Mouse (Mus musculus): Measurements from ENCODE around the gene Tspo. TPM values are rescaled to one million over a fixed set of nuclear protein-coding genes. Genes with fewer than 3 reads are reported as not detected.
A peak's percentile ranks its signal among the peaks of the same experiment; 100 is the strongest.

Tspo gene
- total RNA-seq, 2 experiments from 2014 or later: 5.4 to 6.1 TPM

DNA sequence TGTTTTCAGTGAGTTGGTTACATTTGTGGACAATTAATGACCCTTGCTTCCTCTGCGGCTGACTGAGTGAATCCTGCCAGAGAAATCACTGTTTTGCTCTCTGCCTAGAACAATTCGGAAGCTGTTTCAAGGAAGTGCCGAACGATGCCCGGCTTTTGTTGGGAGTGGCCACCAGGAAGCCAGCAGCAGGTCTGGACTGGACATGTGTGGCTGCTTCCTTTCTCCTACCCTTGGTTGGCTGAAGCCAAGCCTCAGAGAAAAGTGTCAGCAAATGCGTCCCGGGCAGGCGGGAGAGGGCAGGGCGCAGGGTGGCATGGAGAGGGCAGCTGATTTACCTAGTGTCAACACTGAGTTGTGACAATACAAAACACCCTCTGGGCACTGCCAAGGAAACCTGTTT lies 33.2 kb upstream of the Tspo start:
- H3K4me3 ChIP-seq: no peak overlapping the region
- H3K27ac ChIP-seq: no peak overlapping the region
- TF ChIP-seq CTCF (conservative IDR thresholded peaks at IDR 0.05): no peak
- DNase-seq (ENCODE audit: low spot score in 2 of 2): no peak

DNA sequence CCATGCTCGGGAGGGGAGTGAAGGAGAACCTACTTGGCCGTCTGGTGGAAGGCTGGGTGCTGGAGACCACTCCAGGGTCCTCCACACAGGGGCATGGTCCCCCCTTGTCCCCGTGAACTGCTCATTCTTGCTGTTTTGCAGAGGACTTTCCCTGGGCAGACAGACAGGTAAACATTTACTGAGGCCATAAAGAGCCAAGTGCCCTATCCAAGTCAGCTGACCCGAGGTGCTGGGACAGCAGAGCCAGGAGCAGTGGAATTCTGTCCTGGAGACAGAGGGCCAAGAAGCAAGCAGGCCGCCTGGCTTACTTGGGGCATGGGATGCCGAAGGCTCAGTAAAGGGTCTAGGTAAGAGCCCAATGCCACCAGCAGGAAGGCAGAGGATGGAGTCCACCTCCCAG lies 32.7 kb upstream of the Tspo start:
- Histone ChIP-seq H3K4me3 (no peak overlapping the region), H3K27ac (no peak overlapping the region)
- DNase-seq (ENCODE audit: low spot score in 2 of 2): no peak
- TF ChIP-seq CTCF (conservative IDR thresholded peaks at IDR 0.05): no peak

GRCm38 (mm10) chr15:83531961-83532469 lies 31.4 kb upstream of the Tspo start:
- peak; percentile 40 for TF ChIP-seq CTCF (conservative IDR thresholded peaks at IDR 0.05)
- H3K4me3 ChIP-seq: no peak overlapping the region
- no peak overlapping the region for H3K27ac ChIP-seq
- no peak for DNase-seq (ENCODE audit: low spot score in 2 of 2)

DNA sequence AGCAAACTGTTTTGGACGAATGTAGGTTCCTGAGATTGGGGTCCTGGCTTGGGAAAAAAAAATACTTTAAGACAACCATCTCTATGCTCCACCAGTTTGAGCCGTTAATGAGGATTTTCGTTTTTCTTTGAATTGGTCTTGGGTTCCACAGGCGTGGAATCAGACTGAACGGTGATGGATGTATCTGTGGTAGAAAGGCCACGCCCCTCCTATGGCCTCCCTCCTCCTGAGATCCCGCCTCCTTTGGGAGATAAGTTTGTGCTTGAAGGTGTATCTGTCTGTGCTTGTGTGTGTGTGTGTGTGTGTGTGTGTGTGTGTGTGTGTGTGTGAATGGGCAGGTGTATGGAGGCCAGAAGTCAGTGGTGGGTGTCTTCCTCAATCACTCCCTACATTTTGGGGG lies 30.8 kb upstream of the Tspo start:
- TF ChIP-seq CTCF (conservative IDR thresholded peaks at IDR 0.05): no peak
- H3K27ac ChIP-seq: no peak overlapping the region
- DNase-seq (ENCODE audit: low spot score in 2 of 2): no peak
- no peak overlapping the region for H3K4me3 ChIP-seq

DNA sequence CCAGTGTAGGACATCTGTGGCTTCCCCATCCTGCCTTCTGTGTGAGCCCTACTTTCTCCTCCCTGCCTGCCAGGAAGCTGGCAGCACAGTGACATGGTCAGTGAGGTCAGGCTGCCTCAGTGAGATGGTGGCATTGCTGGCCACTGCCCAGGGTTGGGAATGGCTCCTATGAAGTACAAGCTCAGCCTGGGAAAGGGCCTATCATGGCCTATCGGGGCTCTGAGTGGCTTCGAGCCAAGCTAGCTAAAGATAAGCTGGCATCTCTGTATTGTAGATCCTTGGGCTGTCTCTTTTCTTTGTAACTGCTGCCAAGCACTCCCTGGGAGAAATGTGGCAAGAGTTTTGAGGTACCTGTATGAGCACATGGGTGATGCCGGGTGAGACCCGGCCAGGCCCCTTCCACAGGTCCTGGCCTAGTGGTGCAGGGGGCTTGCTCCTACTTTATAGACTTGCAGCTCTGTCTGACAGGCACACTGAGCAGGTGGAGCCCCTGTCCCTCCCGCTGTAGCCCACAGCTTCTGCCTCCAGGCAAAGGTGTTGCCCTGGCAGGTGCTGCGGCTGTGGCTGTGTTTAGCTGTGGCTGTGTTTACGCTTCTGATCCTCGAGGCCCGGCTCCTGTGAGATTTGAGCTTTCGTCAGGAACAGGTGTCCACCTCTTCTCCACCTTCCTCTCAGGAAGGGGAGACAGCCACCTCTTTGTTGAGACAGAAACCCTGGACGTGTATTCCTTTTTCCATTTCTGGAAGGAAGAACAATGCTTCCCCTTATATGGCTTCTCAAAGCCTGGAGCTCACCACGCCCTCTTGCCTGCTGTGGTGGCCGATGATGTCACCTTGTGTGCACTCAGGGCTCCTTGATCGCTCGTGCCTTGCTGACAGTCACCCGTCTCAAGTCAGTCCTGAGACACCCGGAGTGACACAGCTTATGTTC lies 28.2 kb upstream of the Tspo start:
- no peak for DNase-seq (ENCODE audit: low spot score in 2 of 2)
- no peak for TF ChIP-seq CTCF (conservative IDR thresholded peaks at IDR 0.05)
- no peak overlapping the region for H3K27ac ChIP-seq
- H3K4me3 ChIP-seq: no peak overlapping the region

DNA sequence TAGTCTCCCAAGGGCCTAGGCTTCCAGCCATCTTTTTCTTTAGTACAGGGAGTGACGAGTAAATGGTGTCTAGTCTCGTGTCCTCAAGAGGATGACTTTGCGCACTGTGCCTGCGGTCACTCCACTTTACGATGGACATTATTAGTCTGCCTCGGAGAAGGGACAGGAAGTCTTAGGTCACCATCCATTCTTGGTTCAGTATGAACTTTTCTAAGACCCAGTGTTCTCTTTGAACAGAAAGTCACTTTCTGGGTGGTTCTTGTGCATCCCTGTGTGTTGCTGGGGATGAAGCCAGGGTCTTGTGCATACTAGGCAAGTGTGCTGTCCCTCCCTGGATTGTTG lies 27.5 kb upstream of the Tspo start:
- TF ChIP-seq CTCF (conservative IDR thresholded peaks at IDR 0.05): no peak
- no peak overlapping the region for H3K27ac ChIP-seq
- no peak for DNase-seq (ENCODE audit: low spot score in 2 of 2)
- no peak overlapping the region for H3K4me3 ChIP-seq

DNA sequence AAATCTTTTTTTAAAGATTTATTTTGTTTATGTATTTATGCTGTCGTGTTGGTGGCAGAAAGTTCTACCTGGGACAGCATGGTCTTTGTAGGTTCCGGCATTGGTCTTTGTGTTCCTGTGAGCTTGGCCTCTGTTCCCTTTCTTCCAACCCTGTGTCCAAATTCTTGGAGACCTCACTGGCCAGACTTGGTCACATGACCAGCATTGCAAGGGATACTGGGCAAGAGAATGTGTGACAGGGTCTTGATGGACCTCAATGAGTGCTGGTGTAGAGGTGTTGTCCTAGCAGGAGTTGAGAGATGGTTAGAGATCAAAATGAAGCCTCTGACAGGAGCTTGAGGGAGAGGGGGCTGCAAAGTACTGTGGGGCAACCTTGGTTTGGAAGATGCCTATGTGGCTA lies 24.5 kb upstream of the Tspo start:
- no peak for DNase-seq (ENCODE audit: low spot score in 2 of 2)

DNA sequence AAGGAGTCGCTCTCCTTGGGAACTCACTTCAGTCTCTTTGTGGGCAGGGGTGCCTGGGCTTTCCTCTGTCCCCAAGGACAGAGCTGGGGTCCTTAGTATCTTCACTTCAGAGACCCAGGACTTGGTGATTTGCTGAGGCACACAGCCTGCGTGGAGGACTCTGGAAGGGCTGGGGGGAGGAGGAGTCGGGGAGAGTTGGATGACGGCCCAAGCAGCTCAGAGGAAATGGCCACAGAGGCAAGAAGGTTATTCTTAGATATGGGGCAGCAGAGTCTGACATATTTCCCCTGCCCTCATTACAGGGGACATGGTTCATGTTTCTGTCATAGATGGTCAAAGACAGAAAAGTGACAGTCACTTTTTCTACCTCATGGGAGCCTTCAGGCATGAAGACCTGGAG lies 23.5 kb upstream of the Tspo start:
- TF ChIP-seq CTCF (conservative IDR thresholded peaks at IDR 0.05): no peak
- Histone ChIP-seq H3K4me3 (no peak overlapping the region), H3K27ac (no peak overlapping the region)
- no peak for DNase-seq (ENCODE audit: low spot score in 2 of 2)

More for the DNA sequence above, 24.5 kb upstream of the Tspo start:
- Histone ChIP-seq H3K27ac (no peak overlapping the region), H3K4me3 (no peak overlapping the region)
- TF ChIP-seq CTCF (conservative IDR thresholded peaks at IDR 0.05): no peak

- Histone ChIP-seq H3K27ac (no peak overlapping the region), H3K4me3 (no peak overlapping the region)
- no peak for TF ChIP-seq CTCF (conservative IDR thresholded peaks at IDR 0.05)
- DNase-seq (ENCODE audit: low spot score in 2 of 2): no peak
These were observed 21.6 kb upstream of the Tspo start for GRCm38 (mm10) chr15:83541647-83542287.

DNA sequence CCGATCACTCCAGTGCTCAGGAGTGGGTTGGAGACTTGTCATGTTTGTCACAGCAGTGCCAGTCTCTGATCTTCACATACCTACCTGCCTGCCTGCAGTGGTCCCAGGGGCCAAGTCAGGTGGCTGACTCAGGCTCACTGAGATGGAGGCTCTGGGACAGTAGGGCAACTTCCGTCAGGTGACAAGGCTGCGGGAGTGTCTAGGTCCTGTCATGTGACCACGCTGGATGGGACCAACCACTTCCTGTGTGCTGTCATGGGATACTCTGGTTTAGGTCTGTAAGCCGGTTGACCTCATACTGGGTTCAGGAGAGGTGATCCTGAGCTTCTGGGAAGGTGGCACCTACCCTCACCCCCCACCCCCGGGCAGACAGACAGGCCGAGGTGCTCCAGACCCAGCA lies 17.4 kb upstream of the Tspo start:
- no peak overlapping the region for H3K4me3 ChIP-seq
- no peak overlapping the region for H3K27ac ChIP-seq
- TF ChIP-seq CTCF (conservative IDR thresholded peaks at IDR 0.05): no peak
- no peak for DNase-seq (ENCODE audit: low spot score in 2 of 2)

GRCm38 (mm10) chr15:83547144-83547543 lies 16.2 kb upstream of the Tspo start:
- TF ChIP-seq CTCF (conservative IDR thresholded peaks at IDR 0.05): no peak
- H3K4me3 ChIP-seq: no peak overlapping the region

GRCm38 (mm10) chr15:83550137-83550536 lies 13.3 kb upstream of the Tspo start:
- Histone ChIP-seq H3K27ac (0 out of 2 replicates have a peak overlapping the region, but pooled peaks have one; percentile 32), H3K4me3 (no peak overlapping the region)
- no peak for TF ChIP-seq CTCF (conservative IDR thresholded peaks at IDR 0.05)
- DNase-seq (ENCODE audit: low spot score in 2 of 2): peak in 1 of 2 experiments; percentile 24

More at GRCm38 (mm10) chr15:83547144-83547543, 16.2 kb upstream of the Tspo start:
- no peak for DNase-seq (ENCODE audit: low spot score in 2 of 2)
- H3K27ac ChIP-seq: no peak overlapping the region

DNA sequence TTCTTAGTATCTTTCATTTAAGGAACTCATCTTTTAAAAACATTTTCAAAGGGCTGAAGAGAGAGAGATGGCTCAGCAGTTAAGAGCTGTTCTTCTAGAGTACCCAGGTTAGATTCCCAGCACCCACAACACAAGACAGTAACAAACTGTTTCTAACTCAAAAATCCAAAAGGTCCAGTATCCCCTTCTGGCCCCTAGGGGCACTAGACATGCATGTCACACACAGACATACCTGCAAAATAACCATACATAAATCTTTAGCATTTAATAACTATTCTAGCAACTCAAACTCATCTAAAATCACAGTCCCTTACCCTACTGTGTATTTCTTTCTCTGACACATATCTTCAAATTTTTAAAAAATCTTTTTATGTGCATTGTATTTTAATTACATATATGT lies 9.6 kb upstream of the Tspo start:
- peak; percentile 63 for TF ChIP-seq CTCF (conservative IDR thresholded peaks at IDR 0.05)
- Histone ChIP-seq H3K4me3 (no peak overlapping the region), H3K27ac (no peak overlapping the region)
- DNase-seq (ENCODE audit: low spot score in 2 of 2): no peak

Measured in layer of hippocampus, adult 2 months (tissue).